Mouse (Mus musculus) heart, embryonic 16.5 days (tissue): Measurements from ENCODE around the gene Fam171a2. TPM values are rescaled to one million over a fixed set of nuclear protein-coding genes. Genes with fewer than 3 reads are reported as not detected.
A peak's percentile ranks its signal among the peaks of the same experiment; 100 is the strongest.

Experiments
- ATAC-seq: fragments of 200-750 bp; cut with Nextera tagmentation; replicated peaks from 2 replicates; pipeline ENCODE4 v1.8.0; 2017; ENCODE audit warnings: moderate number of reproducible peaks; ENCODE audit not compliant: insufficient read depth, low FRiP score; ENCODE audit errors: extremely low read depth
- H3K27ac ChIP-seq: fragments of 300-500 bp; sonication (generic); 2 replicates; pipeline ENCODE4 v1.5.1; 2014; ENCODE audit warnings: mild to moderate bottlenecking, low read length, control low read depth, moderate library complexity
- H3K27me3 ChIP-seq: fragments of 300-500 bp; sonication (generic); 2 replicates; pipeline ENCODE4 v1.6.1; 2014; ENCODE audit warnings: low read length, mixed read lengths; ENCODE audit not compliant: control insufficient read depth, insufficient read depth
- H3K36me3 ChIP-seq: fragments of 300-500 bp; sonication (generic); 2 replicates; pipeline ENCODE4 v1.6.1; 2014; ENCODE audit not compliant: control insufficient read depth, insufficient read depth
- H3K4me1 ChIP-seq: fragments of 300-500 bp; sonication (generic); 2 replicates; pipeline ENCODE4 v1.6.1; 2014; ENCODE audit warnings: low read length, mixed read lengths; ENCODE audit not compliant: control insufficient read depth, insufficient read depth
- H3K4me2 ChIP-seq: fragments of 300-500 bp; sonication (generic); 2 replicates; pipeline ENCODE4 v1.6.1; 2014; ENCODE audit warnings: low read depth, mild to moderate bottlenecking, control low read depth, low read length
- H3K4me3 ChIP-seq: fragments of 300-500 bp; sonication (generic); 2 replicates; pipeline ENCODE4 v1.5.1; 2014; ENCODE audit warnings: mild to moderate bottlenecking, control low read depth, low read length
- H3K9ac ChIP-seq: fragments of 300-500 bp; sonication (generic); 2 replicates; pipeline ENCODE4 v1.6.1; 2014; ENCODE audit warnings: low read length, control low read depth
- H3K9me3 ChIP-seq: fragments of 300-500 bp; sonication (generic); replicated peaks from 2 replicates; pipeline ENCODE4 v1.6.1; 2016; ENCODE audit warnings: low read length; ENCODE audit not compliant: control insufficient read depth
- WGBS: fragments of 180-500 bp; shearing (Covaris S2); extraction: QIAGEN DNeasy Blood & Tissue Kit; methylation state at CpG from one replicate; pipeline ENCODE4 v1.1.7; 2014; 5-methylcytosine and 5-hydroxymethylcytosine counted together
- polyA plus RNA-seq: library from polyadenylated mRNA; unstranded; fragments of >200 nt; fragmentation: Nextera tagmentation; extraction: Ambion mirVana; gene quantifications from 2 replicates; pipeline ENCODE4 v1.2.1, GENCODE M21; 2015

Fam171a2 gene
- polyA plus RNA-seq, 1 experiment from 2014 or later, result 3.9 TPM

DNA sequence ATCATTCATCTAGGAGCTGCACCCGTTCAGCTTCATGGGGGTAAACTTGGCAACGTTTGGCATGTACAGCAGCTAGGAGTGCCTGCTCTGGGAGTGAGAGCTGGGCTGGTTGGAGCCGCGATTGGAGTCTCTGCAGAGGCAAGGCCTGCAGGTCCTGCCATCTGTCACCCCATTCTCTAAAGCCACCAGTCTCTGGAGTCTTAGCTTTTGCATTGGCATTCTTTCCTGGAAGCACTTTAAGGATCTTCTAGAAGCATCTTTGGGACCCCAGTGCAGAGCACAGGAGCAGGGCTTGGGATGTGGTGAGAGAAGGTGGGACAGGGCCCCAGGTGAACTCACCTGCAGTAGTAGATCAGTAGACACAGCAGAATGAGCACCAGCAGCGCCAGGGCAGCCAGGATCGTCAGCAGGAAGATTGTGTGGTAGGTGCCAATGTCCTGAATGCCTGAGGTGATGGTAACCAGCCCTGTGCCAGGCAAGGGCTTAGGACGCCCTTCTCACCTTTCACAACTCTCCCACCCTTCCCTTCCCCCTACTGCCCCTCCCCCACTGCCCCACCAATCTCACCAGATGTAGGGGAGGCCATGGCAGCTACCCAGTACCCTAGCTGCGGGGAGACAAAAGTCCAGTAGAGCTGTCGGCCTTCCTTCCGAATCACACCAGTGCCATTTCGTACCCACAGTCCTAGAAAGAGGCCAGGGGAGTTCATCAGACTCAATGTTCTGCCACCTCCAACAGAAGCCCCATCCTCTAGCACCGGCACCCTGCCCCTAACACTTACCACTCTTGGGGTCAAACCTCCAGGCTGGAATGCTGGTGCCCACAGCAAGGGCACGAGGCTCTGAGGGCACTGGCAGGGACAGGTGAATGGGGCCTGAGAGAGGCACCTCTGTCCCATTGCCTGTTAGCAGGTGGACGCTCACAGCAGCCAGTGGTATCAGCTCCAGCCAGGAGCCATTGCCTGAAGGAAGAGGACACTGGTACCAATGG, 8.1 kb downstream of the Fam171a2 start:
- Histone ChIP-seq H3K27ac (no peak overlapping the region), H3K27me3 (peaks cover 2% of the 10 kb centered on the region; the same call in 1 of the 2 replicates), H3K9ac (no peak overlapping the region), H3K36me3 (peaks cover 30% of the 10 kb centered on the region), H3K4me3 (no peak overlapping the region; the same call in 1 of the 2 replicates), H3K9me3 (no peaks in the 10 kb centered on the region), H3K4me2 (no peak overlapping the region), H3K4me1 (peaks cover 20% of the 10 kb centered on the region)
- WGBS, result 81% methylated on average over 14 of the region's 14 CpGs
- ATAC-seq, result no peak

DNA sequence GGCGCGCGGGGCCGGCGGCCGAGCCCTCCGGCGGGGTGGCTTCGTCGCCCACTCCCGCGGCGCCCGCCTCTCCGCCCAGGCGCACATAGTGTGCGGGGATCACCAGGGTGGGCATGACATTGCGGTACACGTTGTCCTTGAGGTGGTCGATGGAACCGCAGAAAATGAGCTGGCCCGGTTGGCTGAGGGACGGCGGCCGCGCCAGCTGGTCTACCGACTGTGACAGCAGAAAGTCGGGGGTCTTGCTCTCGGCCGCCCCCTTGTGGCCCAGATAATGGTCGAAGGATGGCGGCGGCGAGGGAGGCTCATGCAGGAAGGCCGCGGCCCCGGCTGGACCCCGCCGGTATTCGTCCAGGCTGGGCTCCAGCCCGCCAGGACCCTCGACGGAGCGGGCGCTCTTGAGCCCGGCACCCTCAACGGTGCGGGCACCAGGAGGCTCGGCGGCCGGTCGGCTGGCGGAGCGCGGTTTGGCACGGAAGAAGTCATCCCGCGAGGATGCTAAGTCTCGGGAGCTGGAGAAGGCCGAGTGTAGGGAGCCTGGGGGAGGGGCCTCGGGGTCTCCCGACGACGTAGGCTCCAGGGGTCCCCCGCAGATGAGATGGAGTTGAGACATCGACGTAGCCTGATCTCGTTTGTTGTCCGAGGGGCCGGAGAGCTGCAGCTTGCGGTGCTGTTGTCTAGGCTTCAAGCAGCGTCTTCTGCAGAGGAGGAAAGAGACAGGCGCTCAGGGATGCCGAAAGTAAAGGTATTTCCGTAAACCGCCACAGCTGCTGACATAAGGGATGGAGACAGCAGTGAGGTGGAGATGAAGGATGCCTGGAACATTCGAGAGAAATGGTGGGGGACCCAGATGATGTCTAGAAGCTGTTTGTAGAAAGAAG, 9.0 kb downstream of the Fam171a2 start:
- peaks cover 30% of the 10 kb centered on the region for H3K36me3 ChIP-seq
- 19% methylated on average over 77 of the region's 77 CpGs for WGBS
- peak; percentile 15 for ATAC-seq

DNA sequence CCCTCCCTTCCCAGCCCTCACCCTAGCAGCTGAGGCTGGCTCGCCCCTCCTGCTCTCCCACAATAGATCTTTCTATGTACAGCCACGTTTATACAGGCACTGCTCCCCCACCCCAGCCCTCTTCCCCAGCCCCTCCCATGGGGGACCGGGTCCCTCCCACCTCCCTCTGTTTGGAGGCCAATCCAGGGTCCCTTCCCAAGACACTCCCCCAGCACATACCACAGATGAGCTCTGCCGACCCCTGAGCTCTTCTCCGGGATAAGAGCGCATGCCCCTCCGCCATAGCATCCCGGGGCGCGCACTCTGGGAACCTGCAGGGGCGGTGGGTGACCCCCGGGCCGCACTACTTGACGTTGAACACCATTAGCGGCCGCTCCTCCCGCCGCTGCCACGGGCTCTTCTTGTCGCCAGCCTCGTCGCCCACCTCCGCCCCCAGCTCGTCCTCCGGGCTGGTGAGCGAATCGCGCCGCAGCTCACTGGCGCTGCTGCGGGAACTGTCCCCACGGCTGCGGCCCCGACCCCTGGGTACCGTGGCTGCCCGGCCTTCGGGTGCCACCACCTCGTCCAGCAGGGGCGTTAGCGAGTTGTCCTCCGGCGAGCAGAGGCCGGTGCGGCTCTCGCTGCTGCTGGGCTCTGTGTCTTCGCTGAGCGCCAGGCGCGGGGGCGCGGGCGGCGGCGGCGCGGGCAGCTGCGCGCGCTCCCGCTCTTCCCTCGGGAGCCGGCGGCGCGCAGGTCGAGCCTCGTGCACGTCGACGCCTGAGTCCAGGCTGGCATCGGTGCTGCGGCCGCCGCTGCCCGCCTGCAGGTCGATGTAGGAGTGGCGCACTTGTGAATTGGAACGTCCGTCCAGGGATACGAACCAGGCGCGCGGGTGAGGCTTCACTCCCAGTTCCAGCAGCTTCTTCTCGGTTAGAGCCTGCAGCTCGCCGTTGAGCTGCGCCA, 10.1 kb downstream of the Fam171a2 start:
- peaks cover 2% of the 10 kb centered on the region; the same call in 1 of the 2 replicates for H3K27me3 ChIP-seq
- peak overlapping the region; percentile 92 for H3K4me2 ChIP-seq
- peak overlapping the region; percentile 70 for H3K9ac ChIP-seq
- ATAC-seq, result peak; percentile 57; the same call in 1 of the 2 replicates
- H3K36me3 ChIP-seq, result peaks cover 30% of the 10 kb centered on the region
- no peaks in the 10 kb centered on the region for H3K9me3 ChIP-seq
- H3K27ac ChIP-seq, result 0 out of 2 replicates have a peak overlapping the region, but pooled peaks have one; percentile 34
- 17% methylated on average over 86 of the region's 87 CpGs for WGBS
- peaks cover 21% of the 10 kb centered on the region for H3K4me1 ChIP-seq
- H3K4me3 ChIP-seq, result peak overlapping the region; percentile 56

More for the DNA sequence above, 9.0 kb downstream of the Fam171a2 start:
- H3K4me2 ChIP-seq, result peak overlapping the region; percentile 92
- H3K9ac ChIP-seq, result peak overlapping the region; percentile 70
- no peaks in the 10 kb centered on the region for H3K9me3 ChIP-seq
- peaks cover 2% of the 10 kb centered on the region; the same call in 1 of the 2 replicates for H3K27me3 ChIP-seq
- no peak overlapping the region for H3K27ac ChIP-seq
- H3K4me3 ChIP-seq, result peak overlapping the region; percentile 56
- H3K4me1 ChIP-seq, result peaks cover 14% of the 10 kb centered on the region

DNA sequence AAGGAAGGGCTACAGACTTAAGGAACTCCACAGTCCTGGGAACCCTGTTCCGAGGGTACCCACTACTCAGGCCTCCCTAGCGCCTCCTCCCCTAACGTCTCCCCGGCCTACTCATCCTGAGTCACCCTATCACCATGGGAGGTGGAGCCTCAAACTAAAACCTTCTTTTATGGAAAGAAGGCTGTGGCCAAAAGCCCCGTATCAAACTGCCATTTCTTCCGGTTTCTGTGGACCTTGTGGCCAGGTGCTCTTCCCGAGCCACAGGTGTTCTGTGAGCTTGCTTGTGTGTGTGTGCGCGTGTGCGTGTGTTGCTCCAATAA, 11.1 kb downstream of the Fam171a2 start:
- H3K4me2 ChIP-seq, result no peak overlapping the region
- peaks cover 2% of the 10 kb centered on the region; the same call in 1 of the 2 replicates for H3K27me3 ChIP-seq
- WGBS, result 75% methylated on average over 10 of the region's 10 CpGs
- no peak overlapping the region for H3K9ac ChIP-seq
- H3K4me3 ChIP-seq, result no peak overlapping the region
- ATAC-seq, result no peak
- H3K36me3 ChIP-seq, result peaks cover 30% of the 10 kb centered on the region
- peaks cover 25% of the 10 kb centered on the region for H3K4me1 ChIP-seq
- H3K27ac ChIP-seq, result no peak overlapping the region
- H3K9me3 ChIP-seq, result no peaks in the 10 kb centered on the region

DNA sequence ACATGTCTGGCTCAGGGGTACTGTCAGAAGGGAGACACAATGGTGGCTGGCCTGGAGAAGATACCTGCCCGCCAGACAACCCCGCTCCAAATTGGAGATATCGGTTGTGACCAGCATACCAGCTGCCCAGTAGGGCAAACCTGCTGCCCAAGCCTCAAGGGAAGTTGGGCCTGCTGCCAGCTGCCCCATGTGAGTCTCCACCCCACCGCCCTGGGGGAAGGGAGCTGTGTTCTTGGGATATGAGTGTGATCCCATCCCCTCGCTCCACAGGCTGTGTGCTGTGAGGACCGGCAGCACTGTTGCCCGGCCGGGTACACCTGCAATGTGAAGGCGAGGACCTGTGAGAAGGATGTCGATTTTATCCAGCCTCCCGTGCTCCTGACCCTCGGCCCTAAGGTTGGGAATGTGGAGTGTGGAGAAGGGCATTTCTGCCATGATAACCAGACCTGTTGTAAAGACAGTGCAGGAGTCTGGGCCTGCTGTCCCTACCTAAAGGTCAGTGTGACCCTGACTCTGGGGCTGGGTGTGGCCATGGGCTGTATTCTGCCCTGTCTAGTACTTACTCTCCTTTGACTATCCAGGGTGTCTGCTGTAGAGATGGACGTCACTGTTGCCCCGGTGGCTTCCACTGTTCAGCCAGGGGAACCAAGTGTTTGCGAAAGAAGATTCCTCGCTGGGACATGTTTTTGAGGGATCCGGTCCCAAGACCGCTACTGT, 11.6 kb downstream of the Fam171a2 start:
- WGBS, result 82% methylated on average over 18 of the region's 18 CpGs
- peak overlapping the region; percentile 19; the same call in 1 of the 2 replicates for H3K27ac ChIP-seq
- H3K36me3 ChIP-seq, result peaks cover 27% of the 10 kb centered on the region
- H3K4me2 ChIP-seq, result no peak overlapping the region
- peaks cover 29% of the 10 kb centered on the region for H3K4me1 ChIP-seq
- H3K9ac ChIP-seq, result peak overlapping the region; percentile 3; the same call in 1 of the 2 replicates
- ATAC-seq, result no peak
- H3K9me3 ChIP-seq, result no peaks in the 10 kb centered on the region
- no peak overlapping the region for H3K4me3 ChIP-seq
- peaks cover 2% of the 10 kb centered on the region; the same call in 1 of the 2 replicates for H3K27me3 ChIP-seq

DNA sequence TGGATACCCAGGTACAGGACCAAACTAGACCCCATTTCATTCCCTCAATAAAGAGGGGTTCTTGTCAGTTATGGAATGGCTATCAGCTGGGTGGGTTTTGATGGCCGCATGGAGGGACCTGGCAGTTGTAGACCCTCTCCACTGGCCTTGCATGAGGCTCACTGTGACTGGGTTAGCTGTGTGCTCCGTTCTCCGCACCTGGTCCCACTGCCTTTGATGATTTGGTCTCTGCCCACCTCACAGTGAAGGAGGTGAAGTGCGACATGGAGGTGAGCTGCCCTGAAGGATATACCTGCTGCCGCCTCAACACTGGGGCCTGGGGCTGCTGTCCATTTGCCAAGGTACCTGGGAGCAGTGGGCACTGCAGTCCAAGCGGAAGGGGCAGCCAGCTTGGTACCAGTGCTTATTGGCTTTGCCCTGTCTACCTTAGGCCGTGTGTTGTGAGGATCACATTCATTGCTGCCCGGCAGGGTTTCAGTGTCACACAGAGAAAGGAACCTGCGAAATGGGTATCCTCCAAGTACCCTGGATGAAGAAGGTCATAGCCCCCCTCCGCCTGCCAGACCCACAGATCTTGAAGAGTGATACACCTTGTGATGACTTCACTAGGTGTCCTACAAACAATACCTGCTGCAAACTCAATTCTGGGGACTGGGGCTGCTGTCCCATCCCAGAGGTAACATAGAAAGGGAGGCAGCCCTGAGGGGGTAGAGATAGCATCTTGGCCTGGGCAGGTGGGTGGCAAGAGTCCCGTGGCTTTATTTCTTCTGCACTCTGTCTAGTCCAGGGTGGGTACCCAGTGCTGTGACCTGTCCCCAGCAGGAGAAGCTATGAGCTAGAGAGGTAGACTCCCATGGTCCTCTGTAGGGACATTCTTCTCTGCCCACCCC, 12.4 kb downstream of the Fam171a2 start:
- Histone ChIP-seq H3K4me3 (no peak overlapping the region), H3K27me3 (peaks cover 2% of the 10 kb centered on the region; the same call in 1 of the 2 replicates), H3K36me3 (peaks cover 26% of the 10 kb centered on the region), H3K4me1 (peaks cover 29% of the 10 kb centered on the region), H3K9ac (no peak overlapping the region), H3K27ac (no peak overlapping the region), H3K9me3 (no peaks in the 10 kb centered on the region), H3K4me2 (no peak overlapping the region)
- ATAC-seq, result no peak
- WGBS, result 87% methylated on average over 11 of the region's 11 CpGs

DNA sequence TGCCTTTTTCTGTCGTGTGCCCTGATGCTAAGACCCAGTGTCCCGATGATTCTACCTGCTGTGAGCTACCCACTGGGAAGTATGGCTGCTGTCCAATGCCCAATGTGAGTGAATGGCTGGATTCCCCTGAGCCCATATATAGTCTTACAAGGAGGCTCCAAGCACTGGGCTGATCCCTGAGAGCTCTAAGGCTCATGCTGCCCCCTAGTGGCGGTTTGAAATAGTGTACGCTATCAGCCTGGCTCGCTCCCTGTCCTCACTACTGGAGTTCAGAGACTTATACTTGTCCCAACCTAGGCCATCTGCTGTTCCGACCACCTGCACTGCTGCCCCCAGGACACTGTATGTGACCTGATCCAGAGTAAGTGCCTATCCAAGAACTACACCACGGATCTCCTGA, 13.1 kb downstream of the Fam171a2 start:
- H3K4me1 ChIP-seq, result peaks cover 33% of the 10 kb centered on the region
- ATAC-seq, result no peak; the same call in 1 of the 2 replicates
- no peak overlapping the region for H3K4me3 ChIP-seq
- H3K36me3 ChIP-seq, result peaks cover 20% of the 10 kb centered on the region
- no peak overlapping the region for H3K9ac ChIP-seq
- H3K4me2 ChIP-seq, result no peak overlapping the region
- H3K9me3 ChIP-seq, result no peaks in the 10 kb centered on the region
- H3K27me3 ChIP-seq, result peaks cover under 1% of the 10 kb centered on the region; the same call in 1 of the 2 replicates
- H3K27ac ChIP-seq, result no peak overlapping the region
- 9% methylated on average over 7 of the region's 7 CpGs for WGBS
